Mouse (Mus musculus) spleen, postnatal 0 days (tissue): ENCODE measurements around the gene Nmt1. TPM values are rescaled to one million over a fixed set of nuclear protein-coding genes. Genes with fewer than 3 reads are reported as not detected.

Source experiments
- polyA plus RNA-seq: library from polyadenylated mRNA; unstranded; fragments of >200 nt; fragmentation: Nextera tagmentation; extraction: Ambion mirVana; gene quantifications from 2 replicates; pipeline ENCODE4 v1.2.1, GENCODE M21; 2015

Gene Nmt1
- polyA plus RNA-seq: 53.0 and 56.6 TPM in 2 replicates

GRCm38 (mm10) chr11:103028176-103028891 is at the start of gene Nmt1, which contains the start of gene Dcakd:
Gene Nmt1, plus strand, starts transcription at chr11:103028190.
Gene Dcakd, minus strand, starts transcription at chr11:103028333.

GRCm38 (mm10) chr11:103101481-103101865 is 73.5 kb downstream of the Nmt1 start, which contains the start of the genes Plcd3 and Acbd4:
Gene Plcd3, minus strand, starts transcription at chr11:103101658.
Gene Acbd4, plus strand, starts transcription at chr11:103101682.

GRCm38 (mm10) chr11:103116008-103116818 is 88.2 kb downstream of the Nmt1 start, which contains the start of gene Hexim1:
Gene Hexim1, plus strand, starts transcription at chr11:103116231.

Other genes starting within 250 kb of the Nmt1 start
- 7.1 and 9.2 TPM in 2 replicates for gene Gjc1, start 208.5 kb upstream of the Nmt1 start, polyA plus RNA-seq
- gene Higd1b, start 192.3 kb upstream of the Nmt1 start, polyA plus RNA-seq: 0.29 TPM in 1 of 2 replicates, not detected in the other
- 110 and 121 TPM in 2 replicates for gene Eftud2, start 147.2 kb upstream of the Nmt1 start, polyA plus RNA-seq
- 0.69 and 0.77 TPM in 2 replicates for gene Ccdc103, start 147.0 kb upstream of the Nmt1 start, polyA plus RNA-seq
- not detected in 2 replicates for gene Fam187a, start 143.0 kb upstream of the Nmt1 start, polyA plus RNA-seq
- gene Gfap, start 127.3 kb upstream of the Nmt1 start, polyA plus RNA-seq: 8.5 and 9.8 TPM in 2 replicates
- gene Kif18b, start 103.1 kb upstream of the Nmt1 start, polyA plus RNA-seq: 7.1 and 9.6 TPM in 2 replicates
- 0.08 and 0.28 TPM in 2 replicates for gene C1ql1, start 81.5 kb upstream of the Nmt1 start, polyA plus RNA-seq
- gene Dcakd, start 143 bp downstream of the Nmt1 start, polyA plus RNA-seq: 20.9 and 27.5 TPM in 2 replicates
- 0.82 and 1.1 TPM in 2 replicates for gene Plcd3, start 73.5 kb downstream of the Nmt1 start, polyA plus RNA-seq
- 30.9 and 34.6 TPM in 2 replicates for gene Acbd4, start 73.5 kb downstream of the Nmt1 start, polyA plus RNA-seq
- gene Hexim1, start 88.0 kb downstream of the Nmt1 start, polyA plus RNA-seq: 3.3 and 4.2 TPM in 2 replicates
- gene Hexim2, start 104.2 kb downstream of the Nmt1 start, polyA plus RNA-seq: 8.2 and 8.6 TPM in 2 replicates
- gene Fmnl1, start 142.9 kb downstream of the Nmt1 start, polyA plus RNA-seq: 11.2 and 16.8 TPM in 2 replicates
- 0.25 and 0.52 TPM in 2 replicates for gene 1700023F06Rik, start 180.4 kb downstream of the Nmt1 start, polyA plus RNA-seq
- not detected in 2 replicates for gene Spata32, start 190.2 kb downstream of the Nmt1 start, polyA plus RNA-seq
- gene Map3k14, start 239.3 kb downstream of the Nmt1 start, polyA plus RNA-seq: 2.5 TPM in 2 replicates